Mouse (Mus musculus) spleen, adult 2 months (tissue): ENCODE data around the gene Pspc1.

Experiments used
- CTCF ChIP-seq: fragments of 200-500 bp; IDR thresholded peaks from 2 replicates; pipeline ENCODE4 v1.5.1; 2011; ENCODE audit warnings: mild to moderate bottlenecking, inconsistent platforms; ENCODE audit not compliant: insufficient read depth, insufficient read length, insufficient replicate concordance; ENCODE audit errors: extremely low read depth
- POLR2A ChIP-seq: fragments of 200-500 bp; IDR thresholded peaks from 2 replicates; pipeline ENCODE4 v1.6.1; 2011; ENCODE audit warnings: low read depth, low read length, inconsistent platforms

- no peak for TF ChIP-seq CTCF
- no peak for TF ChIP-seq POLR2A
Measured at GRCm38 (mm10) chr14:56705687-56706086, 72.4 kb downstream of the Pspc1 start.
